Mouse (Mus musculus): Measurements from ENCODE around the gene D430041D05Rik.
A peak's percentile ranks its signal among the peaks of the same experiment; 100 is the strongest.

Gene D430041D05Rik

DNA sequence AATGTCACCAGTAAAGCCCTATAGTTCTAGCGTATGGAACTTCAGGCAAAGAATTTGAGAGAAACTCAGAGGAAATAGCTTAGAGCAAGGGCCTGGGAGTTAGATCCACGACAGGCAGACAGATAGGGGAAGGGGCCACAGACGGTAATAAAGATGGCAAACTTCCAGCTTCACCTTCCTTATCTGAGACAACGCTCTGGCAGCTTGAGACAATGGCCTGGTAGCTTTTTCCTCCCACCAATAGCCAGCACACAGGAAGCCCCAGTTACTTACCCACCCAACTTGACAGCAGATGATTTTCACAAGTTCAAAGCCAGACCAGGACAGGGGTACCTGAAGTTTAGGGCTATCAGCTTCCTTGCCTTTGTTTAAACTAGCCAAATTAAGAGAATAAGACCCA lies 226.5 kb downstream of the D430041D05Rik start:
- no peak for DNase-seq

DNA sequence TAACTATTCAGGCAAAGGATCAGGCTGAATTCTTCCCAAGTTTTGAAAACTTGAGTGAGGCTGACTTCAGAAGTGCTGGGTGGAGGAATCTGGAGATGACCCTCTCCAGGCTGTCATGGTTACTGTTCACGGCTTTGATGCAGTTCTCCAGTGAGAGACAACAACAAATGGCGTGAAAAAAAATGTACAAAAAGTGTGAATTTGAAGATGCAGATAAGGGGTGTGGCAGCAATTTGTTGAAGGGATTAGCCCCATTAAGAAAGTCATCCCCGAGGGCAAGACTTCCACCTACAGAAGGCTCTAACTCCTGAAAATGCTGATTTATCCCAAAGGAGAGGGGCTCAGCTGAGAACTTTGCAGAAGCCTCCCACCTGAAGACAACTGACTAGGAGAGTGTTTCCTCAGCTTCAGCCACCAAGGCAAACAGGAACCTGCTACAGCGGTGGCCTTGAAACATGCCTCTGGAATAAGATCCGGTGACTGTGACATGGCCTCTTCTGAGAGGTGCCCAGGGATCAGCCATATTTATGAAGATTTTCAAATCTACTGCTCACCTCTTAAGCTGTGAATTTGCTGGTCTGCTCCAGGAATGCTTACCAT lies 227.5 kb downstream of the D430041D05Rik start:
- no peak for DNase-seq

DNA sequence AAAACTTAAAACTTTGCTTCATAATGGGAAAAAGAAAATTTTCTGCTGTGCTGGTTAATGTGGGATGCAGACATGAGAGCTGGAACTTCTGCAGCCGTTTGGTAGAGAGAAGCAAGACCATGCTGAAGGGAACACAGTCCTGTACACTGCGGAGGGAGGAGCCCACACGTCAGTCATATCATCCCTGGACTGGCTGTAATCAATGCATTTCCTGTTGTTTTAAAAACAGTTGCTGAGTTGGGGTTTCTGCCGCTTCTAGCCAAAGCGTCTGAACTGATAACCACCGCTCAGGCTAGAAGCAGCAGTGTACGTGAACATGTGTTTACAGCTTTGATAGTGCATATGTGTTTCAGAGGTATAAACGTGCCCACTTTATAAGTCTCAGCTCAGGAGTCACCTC lies 231.2 kb downstream of the D430041D05Rik start:
- DNase-seq, result no peak

DNA sequence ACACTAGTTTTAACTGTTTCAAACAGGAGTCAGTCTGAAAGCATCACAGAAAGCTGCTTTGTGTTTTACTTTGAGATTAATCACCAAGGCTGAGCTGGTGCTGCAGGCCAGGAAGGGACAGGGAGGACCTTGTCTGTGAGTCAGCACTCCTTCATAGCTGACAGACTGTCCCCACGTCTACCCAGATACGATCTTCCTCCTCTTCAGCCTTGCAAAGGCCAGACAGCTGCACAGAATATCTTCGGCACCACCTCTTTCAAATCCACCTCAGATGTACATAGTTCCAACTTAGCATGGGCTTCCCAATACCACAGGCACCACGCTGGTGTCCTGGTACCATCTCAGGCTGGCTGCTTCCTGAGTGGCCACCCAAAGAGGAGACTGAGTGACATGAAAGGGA lies 232.6 kb downstream of the D430041D05Rik start:
- DNase-seq, result no peak

- DNase-seq, result no peak
Observed at GRCm38 (mm10) chr2:104176979-104177704, 233.7 kb downstream of the D430041D05Rik start.

DNA sequence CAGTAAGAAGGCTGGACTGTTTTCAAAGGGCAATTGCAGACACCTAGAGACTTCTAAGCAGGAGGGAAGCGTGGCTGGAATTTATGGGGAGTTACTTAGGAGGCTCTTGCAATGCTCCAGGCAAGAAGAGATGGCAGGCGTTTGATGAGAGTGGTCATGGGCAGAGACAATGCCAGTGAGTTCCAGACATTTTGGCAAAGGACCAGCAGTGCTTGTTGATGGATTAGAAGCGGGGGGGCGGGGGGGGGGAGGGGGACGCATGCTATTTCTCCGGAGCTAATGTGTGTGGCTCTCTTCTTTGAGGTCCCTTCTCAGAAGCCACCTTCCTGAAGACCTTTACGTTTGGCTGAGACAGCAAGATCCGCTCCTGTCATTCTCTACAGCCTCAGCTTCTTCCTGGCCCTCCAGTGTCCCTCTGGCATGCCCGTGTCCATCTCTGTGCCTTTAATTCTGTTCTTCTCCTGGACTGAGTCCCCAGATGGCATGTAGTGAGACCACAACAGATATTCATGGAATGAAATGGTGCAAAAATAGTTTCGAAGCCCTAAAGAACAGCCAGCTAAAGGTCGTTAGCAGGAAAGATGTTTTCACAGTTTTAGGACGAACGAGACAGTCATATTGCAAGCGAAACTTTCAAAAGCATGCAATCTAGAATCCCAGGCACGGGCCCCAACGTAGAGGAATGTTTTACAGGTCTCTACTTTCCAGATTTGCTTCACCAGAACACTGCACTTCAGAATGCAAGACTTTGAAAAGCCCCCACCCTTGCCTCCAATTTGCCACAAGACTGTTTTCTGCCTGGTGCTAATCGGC lies 234.4 kb downstream of the D430041D05Rik start:
- DNase-seq, result no peak

GRCm38 (mm10) chr2:104175476-104176165 lies 235.2 kb downstream of the D430041D05Rik start:
- DNase-seq, result no peak

- no peak for DNase-seq
Observed at GRCm38 (mm10) chr2:104173431-104173830, 237.4 kb downstream of the D430041D05Rik start.

- DNase-seq, result peak; percentile 15
Observed at GRCm38 (mm10) chr2:104172695-104173348, 238.0 kb downstream of the D430041D05Rik start.

DNA sequence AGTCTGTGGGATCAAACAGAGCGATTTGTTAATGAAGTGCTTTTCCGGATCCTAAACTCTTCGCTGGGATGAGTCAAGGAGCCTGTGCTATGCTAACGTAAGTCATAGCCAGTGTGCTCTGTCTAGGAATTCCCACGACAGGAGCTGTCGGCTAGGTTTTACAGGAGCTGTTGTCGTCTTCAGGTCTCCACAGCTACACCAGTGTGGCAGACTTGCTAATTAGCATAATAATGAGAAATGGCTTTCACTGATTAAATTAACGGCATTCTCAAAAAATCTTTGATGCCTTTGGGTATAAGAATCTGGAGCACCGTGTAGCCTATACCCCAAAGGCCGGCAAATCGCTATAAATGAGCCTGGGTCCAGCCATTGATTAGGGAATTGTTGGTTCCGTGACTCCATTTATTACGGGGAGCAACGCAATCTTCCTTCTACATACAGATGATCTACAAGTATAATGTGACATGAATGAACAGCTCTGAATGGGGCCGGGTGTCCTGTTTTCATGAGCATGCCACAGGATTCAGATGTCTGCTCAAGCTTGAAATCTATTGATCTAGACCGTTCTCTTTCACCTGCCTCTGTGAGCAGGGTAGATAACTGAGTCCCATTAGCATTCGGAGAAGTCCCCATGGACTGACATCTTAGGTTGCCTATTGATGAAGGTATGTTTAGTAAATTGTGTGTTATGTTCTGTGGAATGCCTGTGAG lies 242.5 kb downstream of the D430041D05Rik start:
- DNase-seq, result no peak

DNA sequence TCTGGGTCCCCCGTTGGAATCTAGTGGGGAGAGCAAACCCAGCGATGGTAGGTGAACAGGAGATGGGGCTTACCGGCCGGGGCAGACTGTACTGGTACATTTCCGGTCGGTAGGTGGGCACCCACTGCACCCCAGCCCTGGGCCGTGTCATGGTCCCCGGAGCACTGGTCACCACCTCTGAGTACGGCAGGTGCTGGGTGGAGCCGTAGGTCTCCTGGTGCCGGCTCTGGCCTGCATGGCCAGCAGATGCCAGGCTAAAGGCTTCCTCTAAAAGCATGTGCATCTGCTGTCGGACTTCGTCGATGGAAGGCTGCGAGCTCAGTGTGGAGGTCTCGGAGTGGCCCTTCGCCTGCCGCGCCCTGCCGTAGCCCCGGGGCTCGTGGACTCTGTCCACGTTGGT lies 243.0 kb downstream of the D430041D05Rik start:
- DNase-seq, result no peak

DNA sequence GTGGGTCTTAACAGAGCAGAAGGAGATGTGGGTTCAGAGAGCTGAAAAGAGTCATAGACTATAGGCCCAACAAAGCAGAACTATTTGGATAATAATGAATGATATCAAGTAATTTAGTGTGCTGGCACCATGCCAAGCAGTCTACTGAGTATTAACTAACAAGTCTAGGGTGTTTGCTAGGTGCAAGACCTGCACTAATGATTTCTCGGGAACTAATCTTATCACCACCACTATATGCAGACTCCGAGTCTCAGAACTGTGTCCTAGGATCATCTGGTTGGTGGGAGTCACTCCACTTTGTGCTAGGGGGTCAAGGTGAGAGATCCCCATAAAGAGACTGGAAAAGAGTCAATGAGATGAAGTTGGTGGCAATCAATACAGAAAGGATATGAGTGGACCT lies 245.2 kb downstream of the D430041D05Rik start:
- no peak for DNase-seq

DNA sequence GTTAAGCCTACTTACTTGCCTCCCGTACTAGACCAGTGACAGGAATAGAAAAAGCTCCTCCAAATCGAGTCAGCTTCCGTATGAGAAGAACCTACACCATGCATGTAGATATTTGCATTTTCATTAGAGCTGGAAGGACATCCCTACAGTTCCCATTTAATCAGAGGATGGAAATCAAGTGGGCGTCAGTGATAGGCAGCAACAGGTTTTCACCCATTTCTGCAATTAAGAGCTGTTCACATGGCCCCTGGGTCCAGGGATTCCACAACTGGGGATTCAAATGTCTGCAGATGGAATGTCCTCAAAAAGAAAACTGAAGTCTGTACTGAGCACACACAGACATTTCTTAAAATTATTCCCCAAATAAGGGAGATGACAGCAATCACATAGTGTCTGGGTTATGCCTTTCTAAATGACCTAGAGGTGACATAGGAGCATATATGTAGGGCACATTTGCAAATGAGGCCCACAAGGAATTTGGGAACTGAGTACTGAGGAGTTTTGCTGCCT lies 246.8 kb downstream of the D430041D05Rik start:
- DNase-seq, result no peak

- DNase-seq, result no peak
Observed at GRCm38 (mm10) chr2:104163418-104163817, 247.4 kb downstream of the D430041D05Rik start.

DNA sequence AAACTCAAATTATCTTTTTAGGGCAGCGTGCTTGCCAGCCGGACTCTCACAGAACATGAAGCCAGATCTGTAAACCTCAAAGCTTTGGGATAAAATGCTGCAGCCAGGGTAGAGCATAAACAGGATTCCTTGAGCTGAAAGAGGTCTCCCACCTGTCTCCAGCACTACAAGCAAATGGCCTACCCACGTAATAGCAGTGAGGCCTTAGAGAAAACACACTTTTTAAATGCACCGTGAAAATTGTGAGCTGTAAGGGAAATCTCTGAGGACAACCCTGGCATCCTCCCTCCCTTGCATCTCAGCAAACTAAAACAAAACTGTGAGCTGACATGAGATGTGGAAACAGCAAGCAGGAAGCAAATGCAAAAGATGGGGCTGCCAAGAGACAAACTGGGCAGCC lies 253.0 kb downstream of the D430041D05Rik start:
- no peak for DNase-seq

DNA sequence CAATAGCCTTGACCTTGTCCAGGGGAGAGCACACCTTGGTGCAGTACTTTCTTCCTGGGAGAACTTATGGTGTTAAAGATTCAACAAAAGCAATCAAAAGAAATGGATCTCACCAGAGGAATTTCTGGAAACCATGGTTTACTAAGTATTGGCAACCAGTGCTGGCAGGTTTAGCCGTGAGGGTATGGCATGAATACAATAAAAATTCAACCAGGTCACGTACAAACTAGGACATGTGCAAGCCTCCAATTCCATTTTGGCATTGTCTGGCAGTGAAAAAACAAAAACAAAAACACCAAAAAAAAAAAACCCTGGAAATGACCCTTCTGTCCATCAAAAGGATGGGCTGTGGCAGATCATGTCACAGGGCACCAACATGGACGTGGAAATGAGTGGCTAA lies 256.9 kb downstream of the D430041D05Rik start:
- no peak for DNase-seq

- no peak for DNase-seq
Observed at GRCm38 (mm10) chr2:104153345-104153744, 257.5 kb downstream of the D430041D05Rik start.

GRCm38 (mm10) chr2:104150608-104151397 lies 260.0 kb downstream of the D430041D05Rik start:
- DNase-seq, result no peak

DNA sequence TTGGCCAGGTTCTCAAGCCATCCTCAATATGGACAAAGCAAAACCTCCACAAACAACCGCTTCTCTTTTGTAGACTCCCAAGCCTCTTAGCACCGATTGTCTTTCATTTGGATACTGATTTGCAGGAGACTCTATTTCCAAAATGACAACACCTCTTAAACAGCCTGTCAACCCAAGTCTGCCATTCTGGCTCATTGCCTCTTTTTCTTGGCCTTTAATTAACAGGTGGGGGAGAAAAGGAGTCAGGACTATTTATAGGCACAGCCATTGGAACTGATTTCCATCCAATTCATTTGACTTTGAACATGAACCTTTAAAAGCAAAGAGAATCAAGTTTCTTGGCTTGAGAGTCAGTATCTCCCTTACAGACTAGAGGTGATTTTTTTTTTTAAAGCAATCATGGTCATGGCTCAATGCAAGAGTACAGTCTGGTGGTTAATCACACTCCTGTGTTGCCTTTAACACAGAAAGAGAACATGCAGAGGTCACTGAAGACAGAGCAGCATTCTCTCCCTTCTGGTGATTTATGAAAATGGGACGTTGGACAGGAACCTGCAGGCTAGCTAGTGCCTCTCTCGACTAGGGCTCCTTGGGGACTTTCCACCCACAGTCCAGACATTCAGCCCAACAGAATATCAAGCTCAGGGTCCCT lies 262.8 kb downstream of the D430041D05Rik start:
- no peak for DNase-seq

- DNase-seq, result peak; percentile 23
Observed at GRCm38 (mm10) chr2:104145983-104146382, 264.8 kb downstream of the D430041D05Rik start.

Data from thymus, postnatal 25 days (tissue).